Mouse (Mus musculus) natural killer cell, adult 2 months (primary cell): ENCODE results near the gene Elovl5.
"Not testable (repeated sequence)": the region's sequence is repeated elsewhere in the genome, so short reads cannot be mapped to it uniquely, and the experiment has no call there.

Source experiments
- DNase-seq, 2 experiments: peaks; one replicate each; pipeline ENCODE4 v3.0.0; 2022; ENCODE audit warnings: low spot score in 2 of 2

Gene Elovl5

GRCm38 (mm10) chr9:77954981-77955380 is 37.8 kb downstream of the Elovl5 start:
- no peak for DNase-seq

- DNase-seq, result no peak
Observed at GRCm38 (mm10) chr9:77955511-77955910, 38.3 kb downstream of the Elovl5 start.

GRCm38 (mm10) chr9:77955964-77956363 is 38.8 kb downstream of the Elovl5 start:
- no peak for DNase-seq

GRCm38 (mm10) chr9:77958327-77958726 is 41.2 kb downstream of the Elovl5 start:
- DNase-seq, result no peak

DNA sequence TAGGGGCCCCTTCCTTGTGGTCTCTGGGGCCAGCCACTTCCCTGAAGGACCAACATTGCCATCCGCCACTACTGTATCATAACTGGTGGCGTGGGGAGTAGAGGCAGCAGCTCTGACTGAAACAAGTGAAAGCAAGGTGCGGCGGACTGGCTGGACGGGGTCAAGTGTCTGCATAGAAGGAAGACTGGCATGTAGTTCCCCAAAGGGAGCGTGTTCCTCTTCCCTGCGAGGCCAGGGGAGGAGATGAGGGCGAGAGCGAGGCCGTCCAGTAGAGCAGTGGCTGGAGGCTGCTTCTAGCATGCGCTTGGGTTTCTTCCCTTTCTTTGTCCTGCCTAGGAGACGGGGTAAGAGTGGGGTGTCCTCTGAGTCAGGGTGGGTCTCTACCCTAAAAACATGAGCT is 42.6 kb downstream of the Elovl5 start:
- peak in 1 of 2 experiments; percentile 21 for DNase-seq

GRCm38 (mm10) chr9:77961350-77961749 is 44.2 kb downstream of the Elovl5 start:
- DNase-seq, result no peak

DNA sequence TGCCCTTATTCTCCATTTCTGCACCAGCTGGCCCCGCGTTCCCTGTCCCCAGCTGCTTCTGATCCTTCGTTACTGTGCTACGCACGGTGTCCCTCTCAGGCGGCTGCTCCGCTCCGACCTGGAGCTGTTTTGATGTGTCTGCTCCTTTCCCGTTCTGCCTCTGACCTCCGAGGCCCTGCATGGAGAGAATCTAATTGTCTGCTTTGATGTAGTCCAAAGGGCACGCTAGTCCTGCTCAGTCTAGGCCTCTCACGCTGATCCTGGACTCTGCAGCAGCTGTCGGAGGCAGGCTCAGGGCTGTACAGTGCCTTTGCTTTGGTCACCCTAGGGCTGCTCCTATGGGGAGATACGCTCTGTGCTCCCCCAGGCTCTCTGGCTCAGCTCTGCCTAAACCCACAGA is 46.9 kb downstream of the Elovl5 start:
- DNase-seq, result no peak

DNA sequence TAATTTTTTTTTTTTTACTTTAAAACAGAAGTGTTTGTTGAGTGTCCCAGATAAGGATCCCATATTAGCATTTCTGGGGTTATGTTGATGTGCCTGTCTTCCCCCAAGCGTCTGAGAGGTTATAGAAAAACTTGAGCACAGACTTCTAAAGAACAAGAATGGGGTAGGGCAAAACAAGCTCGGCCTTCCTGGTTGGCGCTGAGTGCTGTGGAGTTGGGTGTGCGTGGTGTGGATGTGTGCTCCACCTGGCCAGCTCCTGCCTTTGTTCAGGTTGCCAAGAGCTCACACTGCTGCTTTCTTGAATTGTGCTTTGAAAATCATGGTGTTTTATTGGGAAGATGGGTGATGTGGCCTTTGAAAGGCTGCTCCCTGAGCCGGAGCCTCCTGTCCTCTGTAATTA is 48.1 kb downstream of the Elovl5 start:
- DNase-seq, result no peak

DNA sequence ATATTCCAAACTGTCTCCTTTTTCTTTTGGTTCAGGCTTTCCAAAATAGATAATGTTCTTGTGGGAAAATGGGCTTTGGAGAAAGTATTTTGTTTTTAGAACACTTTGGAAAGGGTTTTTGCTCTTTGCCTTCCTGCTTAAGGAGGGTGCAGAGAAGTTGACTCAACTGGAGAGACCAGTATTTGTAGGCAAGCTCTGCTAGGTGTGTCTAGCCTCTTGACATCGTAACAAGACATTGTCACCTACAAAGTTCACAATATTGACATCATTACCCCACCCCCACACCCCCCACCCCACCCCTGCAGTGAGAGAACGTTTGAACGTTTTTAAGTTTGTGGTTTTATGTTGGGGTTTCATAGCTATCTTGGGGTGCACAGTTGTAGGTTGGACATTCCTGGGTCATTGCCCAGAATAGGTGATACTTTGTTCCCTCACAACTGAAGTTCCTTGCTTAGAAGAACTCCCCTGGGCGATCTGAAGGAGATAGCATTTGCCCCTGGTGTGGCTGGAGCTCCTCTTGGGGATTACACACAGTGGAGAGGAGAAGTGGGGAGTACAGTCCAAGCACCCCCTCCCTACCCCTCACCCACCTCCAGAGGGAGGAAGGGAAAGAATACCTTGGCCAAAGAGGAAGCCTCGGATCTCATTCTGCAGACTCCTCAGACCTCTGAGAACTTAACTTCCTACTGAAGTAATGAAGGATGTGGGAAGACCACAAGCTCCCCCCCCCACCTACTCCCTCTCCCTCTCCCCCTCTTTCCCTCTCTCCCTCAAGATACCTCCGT is 48.8 kb downstream of the Elovl5 start:
- no peak for DNase-seq

DNA sequence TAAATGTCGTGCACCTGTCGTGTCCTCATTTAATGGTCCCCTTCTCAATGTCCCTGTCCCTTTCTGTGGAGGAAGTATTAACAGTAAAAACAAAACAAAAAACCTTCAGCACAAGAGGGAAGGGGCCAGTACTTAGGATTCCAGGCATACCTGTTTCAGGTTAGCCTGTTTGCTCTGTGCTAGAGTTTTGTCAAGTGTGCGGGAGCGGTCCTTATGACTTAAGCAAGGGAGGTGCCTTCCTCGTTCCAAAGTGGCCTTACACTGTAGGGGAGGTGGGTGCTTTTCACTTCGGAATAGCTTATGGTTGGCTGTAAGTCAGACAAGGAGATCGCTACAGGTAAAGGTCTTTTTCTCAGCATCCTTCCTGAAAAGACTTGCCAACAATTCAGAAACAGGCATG is 49.7 kb downstream of the Elovl5 start:
- DNase-seq, result no peak

- DNase-seq, result no peak
Observed at GRCm38 (mm10) chr9:77967584-77968163, 50.5 kb downstream of the Elovl5 start.

DNA sequence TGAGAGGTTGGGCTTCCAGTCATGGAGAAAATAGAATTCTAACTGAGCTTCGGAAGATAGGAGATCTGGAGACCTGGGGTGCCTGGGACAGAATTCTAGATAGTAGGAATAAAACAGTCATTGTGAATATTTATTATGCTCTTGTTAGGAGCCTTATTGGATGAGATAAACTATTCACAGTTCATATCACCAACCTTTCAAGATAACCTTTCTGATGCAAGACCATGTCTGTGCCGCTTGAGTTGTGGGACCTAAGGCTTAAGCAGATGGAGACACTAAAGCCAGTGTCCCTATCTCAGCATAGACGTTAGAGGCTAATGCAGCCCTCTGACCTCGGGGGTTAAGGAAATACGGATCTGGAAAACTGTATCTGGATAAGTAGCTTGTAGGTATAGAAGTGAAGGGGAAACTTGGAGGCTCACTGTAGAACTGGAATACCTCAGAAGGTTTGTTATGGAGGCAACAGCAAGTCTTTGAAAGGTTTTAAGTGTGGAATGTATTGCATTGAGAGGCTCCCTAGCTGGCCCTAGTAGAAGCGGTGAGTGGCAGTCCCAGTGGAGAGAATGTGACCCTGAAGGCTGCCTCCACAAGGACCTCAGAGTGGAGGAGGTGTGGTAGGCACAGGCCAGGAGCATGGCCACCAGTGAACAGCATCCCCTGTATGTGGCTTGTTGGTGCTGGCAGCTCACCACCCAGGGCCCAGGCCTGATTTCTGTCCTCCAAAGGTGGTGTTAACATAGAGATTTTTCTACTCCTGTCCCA is 52.2 kb downstream of the Elovl5 start:
- DNase-seq, result no peak

GRCm38 (mm10) chr9:77979000-77979399 is 61.8 kb downstream of the Elovl5 start:
- no peak for DNase-seq

- no peak for DNase-seq
Observed at GRCm38 (mm10) chr9:77982616-77983015, 65.5 kb downstream of the Elovl5 start.

GRCm38 (mm10) chr9:77983521-77983920 is 66.4 kb downstream of the Elovl5 start:
- no peak for DNase-seq

- no peak for DNase-seq
Observed at GRCm38 (mm10) chr9:77986153-77986795, 69.1 kb downstream of the Elovl5 start.

DNA sequence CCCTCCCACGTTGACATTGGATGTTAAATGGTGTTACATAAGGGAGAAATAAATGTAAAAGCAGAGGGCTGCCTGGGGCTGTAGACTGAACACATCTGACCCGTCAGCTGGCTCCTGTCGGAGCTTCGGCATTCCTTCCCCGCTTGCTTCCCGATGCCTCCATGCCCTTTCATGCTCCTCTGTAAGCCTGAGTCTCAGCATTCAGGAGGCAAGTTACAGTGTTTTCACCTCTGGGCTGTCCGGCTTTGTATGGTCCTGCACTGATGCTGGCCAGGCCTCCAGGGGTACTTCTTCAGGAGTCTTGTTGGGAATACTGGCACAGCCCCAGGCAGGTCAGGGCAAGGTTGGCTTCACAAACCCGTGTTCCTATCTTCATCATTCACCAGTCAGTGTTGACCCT is 72.5 kb downstream of the Elovl5 start:
- no peak for DNase-seq

GRCm38 (mm10) chr9:77990278-77990677 is 73.1 kb downstream of the Elovl5 start:
- peak in 1 of 2 experiments; percentile 15 for DNase-seq

DNA sequence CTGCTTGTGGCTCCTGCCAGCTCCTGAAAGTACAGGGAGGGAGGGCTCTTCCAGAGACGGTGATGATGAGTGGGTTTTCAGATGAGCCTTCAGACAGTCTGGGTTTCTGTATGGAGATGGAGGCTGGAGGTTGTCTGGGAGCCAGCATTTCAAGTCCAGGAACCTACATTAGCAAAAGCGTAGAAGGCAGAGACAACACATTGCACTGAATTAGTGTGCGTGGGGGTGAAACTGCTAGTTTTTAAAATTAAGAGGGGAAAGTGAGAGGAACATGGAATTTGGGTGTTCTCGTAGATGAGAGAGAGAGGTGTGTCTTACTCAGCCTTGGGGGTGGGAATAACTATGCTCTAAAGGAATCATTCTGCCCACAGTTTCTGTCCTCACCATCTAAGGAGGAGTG is 74.5 kb downstream of the Elovl5 start:
- DNase-seq, result no peak

GRCm38 (mm10) chr9:77992276-77992675 is 75.1 kb downstream of the Elovl5 start:
- peak in 1 of 2 experiments; percentile 40 for DNase-seq

DNA sequence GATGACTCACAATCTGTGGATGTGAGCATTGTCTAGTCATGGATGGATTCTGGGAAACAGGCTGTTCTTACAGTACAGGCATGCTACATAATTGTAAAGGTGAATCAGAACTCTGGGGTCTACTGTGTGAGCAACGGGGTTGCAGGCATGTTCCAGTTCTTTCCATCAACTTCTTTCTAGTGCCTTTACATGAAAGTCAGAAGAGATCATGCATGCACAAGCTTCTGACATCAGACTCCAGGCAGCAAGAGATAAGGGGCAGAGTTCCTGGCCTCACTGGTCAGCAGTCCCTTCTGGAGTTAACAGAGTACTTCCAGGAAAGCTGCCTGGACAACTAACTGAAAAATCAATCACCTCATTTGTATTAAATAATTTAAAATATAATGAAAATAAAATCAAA is 75.9 kb downstream of the Elovl5 start:
- no peak for DNase-seq

GRCm38 (mm10) chr9:77993538-77994255 is 76.5 kb downstream of the Elovl5 start:
- DNase-seq, result not testable (repeated sequence)
